Mouse (Mus musculus): ENCODE data around the gene Unc5a. TPM values are rescaled to one million over a fixed set of nuclear protein-coding genes. Genes with fewer than 3 reads are reported as not detected.
A peak's percentile ranks its signal among the peaks of the same experiment; 100 is the strongest.

The Unc5a gene
- polyA plus RNA-seq, 1 experiment, result 37.7 TPM

DNA sequence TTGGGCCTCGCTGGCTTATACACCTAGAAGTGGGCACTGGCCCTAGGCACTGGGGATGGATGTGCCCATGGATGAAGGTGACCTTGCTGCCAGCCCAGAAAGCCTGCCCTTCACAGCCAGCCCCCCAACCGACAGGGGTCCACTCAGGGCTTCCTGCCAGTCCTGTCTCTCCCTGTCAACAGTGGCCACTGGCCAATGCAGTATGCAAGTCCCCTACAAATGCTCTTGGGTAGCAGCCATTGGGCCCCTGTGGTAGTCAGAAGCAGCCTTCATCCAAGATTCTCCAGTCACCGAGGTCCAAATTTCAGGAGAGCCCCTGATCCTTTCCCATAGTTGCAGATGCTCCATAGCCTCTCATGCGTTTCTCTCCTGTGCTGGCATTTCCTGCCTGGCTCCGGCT lies 19.4 kb downstream of the Unc5a start:
- Histone ChIP-seq H3K27me3 (ENCODE audit: control insufficient read depth, insufficient read depth, low read length) (no peaks in the 10 kb centered on the region), H3K4me3 (replicated peaks; ENCODE audit: insufficient read depth, low read depth, low read length) (no peak overlapping the region), H3K27ac (ENCODE audit: insufficient read depth, low read length) (no peak overlapping the region), H3K4me1 (ENCODE audit: control insufficient read depth, insufficient read depth, low read length) (peaks cover 37% of the 10 kb centered on the region)
- DNase-seq, result no peak
- 34% methylated on average over 5 of the region's 5 CpGs for WGBS
- TF ChIP-seq POLR2A (IDR thresholded peaks at IDR 0.05; ENCODE audit: borderline replicate concordance, insufficient read depth, low read length) (no peak), CTCF (IDR thresholded peaks at IDR 0.05; ENCODE audit: borderline replicate concordance, insufficient read depth, low read depth, low read length) (no peak)

DNA sequence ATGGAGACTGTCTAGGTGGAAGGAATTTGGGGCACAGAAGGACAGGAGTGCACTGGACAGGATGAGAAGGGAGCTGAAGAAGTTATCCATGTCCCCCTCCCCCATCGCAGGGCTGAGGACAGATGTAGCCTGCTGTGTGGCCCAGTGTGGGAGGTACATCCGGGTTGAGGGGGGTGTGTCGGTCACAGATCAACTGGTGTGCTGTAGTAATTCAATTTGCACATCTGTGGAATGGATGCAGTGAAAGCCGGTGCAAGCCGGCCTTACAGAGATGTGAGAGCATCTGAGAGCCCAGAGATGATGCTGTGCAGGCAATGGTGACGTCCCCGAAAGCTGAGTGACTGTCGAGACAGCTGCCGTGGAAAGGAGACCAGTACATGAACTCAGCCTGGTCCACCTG lies 20.3 kb downstream of the Unc5a start:
- H3K4me1 ChIP-seq (ENCODE audit: control insufficient read depth, insufficient read depth, low read length), result peaks cover 39% of the 10 kb centered on the region
- H3K27me3 ChIP-seq (ENCODE audit: control insufficient read depth, insufficient read depth, low read length), result no peaks in the 10 kb centered on the region
- no peak for TF ChIP-seq POLR2A (IDR thresholded peaks at IDR 0.05; ENCODE audit: borderline replicate concordance, insufficient read depth, low read length)
- no peak for TF ChIP-seq CTCF (IDR thresholded peaks at IDR 0.05; ENCODE audit: borderline replicate concordance, insufficient read depth, low read depth, low read length)
- 68% methylated on average over 9 of the region's 9 CpGs for WGBS
- DNase-seq, result no peak
- H3K27ac ChIP-seq (ENCODE audit: insufficient read depth, low read length), result no peak overlapping the region
- no peak overlapping the region for H3K4me3 ChIP-seq (replicated peaks; ENCODE audit: insufficient read depth, low read depth, low read length)

DNA sequence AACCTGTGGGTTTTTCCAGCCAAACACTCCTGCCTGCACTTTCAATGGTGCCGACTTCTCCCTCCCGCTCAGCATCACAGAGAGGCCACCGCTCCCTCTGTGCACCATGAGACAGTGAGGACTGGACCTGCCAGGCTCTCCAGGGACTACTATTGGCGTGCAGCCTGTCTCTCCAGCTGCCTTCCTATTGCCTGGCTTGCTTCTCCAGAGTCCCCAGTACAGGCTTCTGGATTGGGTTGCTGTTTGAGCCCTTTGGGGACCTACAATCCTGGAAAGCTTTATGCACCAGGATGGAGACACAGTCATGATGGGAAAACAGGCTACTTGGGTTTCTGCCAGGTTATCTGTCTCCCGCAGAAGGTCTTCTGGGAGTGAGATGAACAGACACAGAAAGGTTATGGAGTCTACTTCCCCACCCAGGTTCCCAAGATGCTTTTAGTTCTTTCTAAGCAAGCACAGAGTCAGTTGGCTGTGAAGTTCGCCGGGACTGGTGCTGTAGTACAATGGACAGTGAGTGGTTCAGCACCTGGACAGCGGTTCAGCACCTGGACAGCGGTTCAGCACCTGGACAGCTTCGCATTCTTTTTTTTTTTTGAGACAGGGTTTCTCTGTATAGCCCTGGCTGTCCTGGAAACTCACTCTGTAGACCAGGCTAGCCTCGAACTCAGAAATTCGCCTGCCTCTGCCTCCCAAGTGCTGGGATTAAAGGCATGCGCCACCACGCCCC lies 21.5 kb downstream of the Unc5a start:
- Histone ChIP-seq H3K27me3 (ENCODE audit: control insufficient read depth, insufficient read depth, low read length) (no peaks in the 10 kb centered on the region), H3K27ac (ENCODE audit: insufficient read depth, low read length) (no peak overlapping the region), H3K4me1 (ENCODE audit: control insufficient read depth, insufficient read depth, low read length) (peaks cover 39% of the 10 kb centered on the region), H3K4me3 (replicated peaks; ENCODE audit: insufficient read depth, low read depth, low read length) (no peak overlapping the region)
- no peak for DNase-seq
- 51% methylated on average over 14 of the region's 14 CpGs for WGBS
- no peak for TF ChIP-seq CTCF (IDR thresholded peaks at IDR 0.05; ENCODE audit: borderline replicate concordance, insufficient read depth, low read depth, low read length)
- TF ChIP-seq POLR2A (IDR thresholded peaks at IDR 0.05; ENCODE audit: borderline replicate concordance, insufficient read depth, low read length), result no peak

DNA sequence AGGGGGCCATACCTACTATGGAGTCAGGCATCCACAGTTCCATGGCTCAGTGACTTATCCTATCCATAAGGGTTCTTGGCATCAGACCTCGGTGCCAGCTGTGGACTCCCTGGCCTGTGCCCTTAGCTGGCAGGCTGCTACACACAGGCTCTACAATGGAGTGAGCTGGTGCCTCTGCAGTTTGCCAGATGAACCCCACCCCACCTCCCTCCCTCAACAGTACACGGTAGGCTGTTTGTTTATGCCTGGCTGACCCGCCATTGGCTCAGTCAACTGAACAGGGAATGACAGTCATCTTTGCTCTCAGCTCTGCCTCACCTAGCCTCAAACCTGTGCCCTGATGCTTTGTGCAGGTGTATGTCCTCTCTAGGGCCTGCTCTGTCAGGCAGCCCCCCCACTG lies 26.3 kb downstream of the Unc5a start:
- Histone ChIP-seq H3K27me3 (ENCODE audit: control insufficient read depth, insufficient read depth, low read length) (no peaks in the 10 kb centered on the region), H3K27ac (ENCODE audit: insufficient read depth, low read length) (no peak overlapping the region), H3K4me1 (ENCODE audit: control insufficient read depth, insufficient read depth, low read length) (peaks cover 58% of the 10 kb centered on the region), H3K4me3 (replicated peaks; ENCODE audit: insufficient read depth, low read depth, low read length) (no peak overlapping the region)
- 25% methylated on average over 3 of the region's 3 CpGs for WGBS
- TF ChIP-seq POLR2A (IDR thresholded peaks at IDR 0.05; ENCODE audit: borderline replicate concordance, insufficient read depth, low read length), result no peak
- no peak for TF ChIP-seq CTCF (IDR thresholded peaks at IDR 0.05; ENCODE audit: borderline replicate concordance, insufficient read depth, low read depth, low read length)
- peak; percentile 46 to 71 for DNase-seq

DNA sequence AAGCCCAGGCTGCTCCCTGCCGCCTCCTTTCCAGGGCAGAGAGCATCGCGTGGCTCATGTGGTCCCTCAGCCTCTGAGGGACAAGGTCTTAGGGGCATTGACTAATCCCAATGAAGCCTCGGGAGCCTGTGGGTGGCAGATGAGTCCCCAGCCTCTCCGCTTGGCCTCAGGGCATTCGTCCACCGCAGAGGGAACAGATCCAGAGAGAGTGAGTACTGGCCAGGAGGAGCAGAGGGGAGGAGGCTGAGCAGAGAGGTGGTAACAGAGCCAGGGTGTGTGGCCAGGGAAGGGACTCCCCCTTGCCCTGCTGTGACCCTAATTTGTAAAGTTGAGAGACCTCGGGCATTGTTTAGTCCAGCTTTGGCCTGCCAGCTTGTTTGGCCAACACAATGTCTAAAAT lies 29.6 kb downstream of the Unc5a start:
- peak; percentile 77 for DNase-seq
- TF ChIP-seq CTCF (IDR thresholded peaks at IDR 0.05; ENCODE audit: borderline replicate concordance, insufficient read depth, low read depth, low read length) (no peak), POLR2A (IDR thresholded peaks at IDR 0.05; ENCODE audit: borderline replicate concordance, insufficient read depth, low read length) (no peak)
- no peaks in the 10 kb centered on the region for H3K27me3 ChIP-seq (ENCODE audit: control insufficient read depth, insufficient read depth, low read length)
- peak overlapping the region; percentile 0; the same call in 1 of the 2 replicates for H3K27ac ChIP-seq (ENCODE audit: insufficient read depth, low read length)
- H3K4me3 ChIP-seq (replicated peaks; ENCODE audit: insufficient read depth, low read depth, low read length), result no peak overlapping the region
- H3K4me1 ChIP-seq (ENCODE audit: control insufficient read depth, insufficient read depth, low read length), result peaks cover 73% of the 10 kb centered on the region
- 3% methylated on average over 8 of the region's 8 CpGs for WGBS

DNA sequence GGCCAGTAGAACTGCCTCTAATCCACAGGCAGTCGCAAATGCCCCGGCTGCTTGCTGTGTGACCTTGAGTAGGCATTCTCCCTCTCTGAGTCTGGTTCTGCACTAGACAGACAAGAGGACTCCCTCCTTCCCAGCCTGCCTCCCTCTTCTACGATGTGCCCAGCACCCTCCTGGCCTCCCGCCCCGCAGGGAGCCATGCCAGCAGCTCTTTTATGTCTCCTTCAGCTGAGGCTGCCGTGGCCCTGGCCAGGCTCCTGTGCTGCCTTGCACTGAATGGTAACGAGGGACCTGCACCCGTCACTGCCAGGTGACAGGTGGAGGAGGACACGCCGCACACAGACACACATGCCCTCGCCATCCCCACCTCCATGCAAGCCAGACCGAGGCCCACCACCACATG lies 31.7 kb downstream of the Unc5a start:
- no peak for TF ChIP-seq CTCF (IDR thresholded peaks at IDR 0.05; ENCODE audit: borderline replicate concordance, insufficient read depth, low read depth, low read length)
- no peak for TF ChIP-seq POLR2A (IDR thresholded peaks at IDR 0.05; ENCODE audit: borderline replicate concordance, insufficient read depth, low read length)
- H3K4me1 ChIP-seq (ENCODE audit: control insufficient read depth, insufficient read depth, low read length), result peaks cover 71% of the 10 kb centered on the region
- DNase-seq, result peak; percentile 51 to 64
- no peak overlapping the region for H3K27ac ChIP-seq (ENCODE audit: insufficient read depth, low read length)
- 27% methylated on average over 12 of the region's 12 CpGs for WGBS
- no peaks in the 10 kb centered on the region for H3K27me3 ChIP-seq (ENCODE audit: control insufficient read depth, insufficient read depth, low read length)
- H3K4me3 ChIP-seq (replicated peaks; ENCODE audit: insufficient read depth, low read depth, low read length), result no peak overlapping the region

DNA sequence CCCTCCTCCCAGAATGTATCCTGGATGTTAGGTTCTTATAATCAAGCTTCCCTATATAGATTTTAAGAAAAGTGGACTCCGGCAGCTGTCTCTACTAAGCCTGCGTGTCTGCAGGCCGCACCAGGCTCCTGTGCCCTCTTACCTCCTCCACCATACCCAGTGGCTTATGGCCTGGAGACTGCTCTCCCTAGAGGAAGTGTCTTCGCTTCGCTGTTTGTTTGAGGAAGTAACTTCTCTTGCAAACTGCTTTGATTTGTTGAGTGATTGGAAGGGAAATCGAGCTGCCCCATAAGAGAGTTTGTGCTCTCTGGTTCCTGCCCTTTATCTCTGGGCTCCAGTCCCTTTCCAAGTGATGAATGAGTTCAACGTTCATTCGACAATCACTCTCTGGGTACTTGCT lies 33.8 kb downstream of the Unc5a start:
- WGBS, result 93% methylated on average over 8 of the region's 8 CpGs
- Histone ChIP-seq H3K4me1 (ENCODE audit: control insufficient read depth, insufficient read depth, low read length) (peaks cover 62% of the 10 kb centered on the region), H3K4me3 (replicated peaks; ENCODE audit: insufficient read depth, low read depth, low read length) (no peak overlapping the region), H3K27me3 (ENCODE audit: control insufficient read depth, insufficient read depth, low read length) (no peaks in the 10 kb centered on the region), H3K27ac (ENCODE audit: insufficient read depth, low read length) (no peak overlapping the region)
- DNase-seq, result no peak
- TF ChIP-seq POLR2A (IDR thresholded peaks at IDR 0.05; ENCODE audit: borderline replicate concordance, insufficient read depth, low read length), result no peak
- TF ChIP-seq CTCF (IDR thresholded peaks at IDR 0.05; ENCODE audit: borderline replicate concordance, insufficient read depth, low read depth, low read length), result no peak

DNA sequence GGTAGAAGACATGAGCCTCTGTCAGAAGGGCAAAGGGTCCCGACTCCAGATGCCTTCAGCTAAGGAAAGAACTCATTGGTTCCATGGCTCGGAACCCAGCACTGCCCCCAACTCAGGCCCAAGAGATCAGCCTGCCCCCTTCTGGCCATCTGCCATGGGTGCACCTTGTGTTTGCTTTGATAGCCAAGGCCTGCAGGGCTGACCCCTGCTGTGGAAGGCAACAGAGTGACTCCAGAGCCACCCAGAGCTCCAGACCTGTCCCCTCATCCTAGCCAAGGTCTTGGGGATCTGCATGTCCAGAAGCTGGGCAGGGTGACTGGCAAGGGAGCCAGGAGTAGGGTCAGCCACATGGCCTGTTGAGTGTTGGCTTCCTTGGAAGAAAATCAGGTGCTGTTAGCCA lies 34.4 kb downstream of the Unc5a start:
- Histone ChIP-seq H3K27ac (ENCODE audit: insufficient read depth, low read length) (no peak overlapping the region), H3K4me1 (ENCODE audit: control insufficient read depth, insufficient read depth, low read length) (peaks cover 61% of the 10 kb centered on the region), H3K4me3 (replicated peaks; ENCODE audit: insufficient read depth, low read depth, low read length) (no peak overlapping the region), H3K27me3 (ENCODE audit: control insufficient read depth, insufficient read depth, low read length) (no peaks in the 10 kb centered on the region)
- peak; percentile 30; the same call in 1 of the 2 replicates for TF ChIP-seq CTCF (IDR thresholded peaks at IDR 0.05; ENCODE audit: borderline replicate concordance, insufficient read depth, low read depth, low read length)
- no peak for TF ChIP-seq POLR2A (IDR thresholded peaks at IDR 0.05; ENCODE audit: borderline replicate concordance, insufficient read depth, low read length)
- DNase-seq, result peak in 1 of 2 experiments; percentile 44
- WGBS, result 77% methylated on average over 2 of the region's 2 CpGs
